Mouse (Mus musculus): ENCODE results near the gene Vps13c. TPM values are rescaled to one million over a fixed set of nuclear protein-coding genes. Genes with fewer than 3 reads are reported as not detected.

Vps13c gene
- polyA plus RNA-seq, 1 experiment from 2014 or later: 9.9 TPM

Other genes starting within 250 kb of the Vps13c start
- gene C2cd4b, start 81.0 kb upstream of the Vps13c start, polyA plus RNA-seq (2015; fragmentation: Nextera tagmentation; extraction: Ambion mirVana): 0.70 and 0.78 TPM in 2 replicates
- gene C2cd4a, start 8.1 kb upstream of the Vps13c start, polyA plus RNA-seq (2015; fragmentation: Nextera tagmentation; extraction: Ambion mirVana): 0.25 and 0.30 TPM in 2 replicates

Data from midbrain, embryonic 16.5 days (tissue).